Mouse (Mus musculus) embryonic facial prominence, embryonic 12.5 days (tissue): ENCODE results near the gene Ifitm1. TPM values are rescaled to one million over a fixed set of nuclear protein-coding genes. Genes with fewer than 3 reads are reported as not detected.

Experiments
- ATAC-seq: fragments of 200-750 bp; cut with Nextera tagmentation; 2 replicates; pipeline ENCODE4 v1.8.0; 2017; ENCODE audit not compliant: insufficient number of reproducible peaks, insufficient read depth, low FRiP score, low TSS enrichment
- H3K27ac ChIP-seq: fragments of 300-500 bp; sonication (generic); 2 replicates; pipeline ENCODE4 v1.5.1; 2016; ENCODE audit warnings: mild to moderate bottlenecking
- H3K27me3 ChIP-seq: fragments of 300-500 bp; sonication (generic); 2 replicates; pipeline ENCODE4 v1.6.1; 2016; ENCODE audit warnings: mild to moderate bottlenecking, moderate library complexity
- H3K36me3 ChIP-seq: fragments of 300-500 bp; sonication (generic); 2 replicates; pipeline ENCODE4 v1.6.1; 2016; ENCODE audit warnings: mild to moderate bottlenecking
- H3K4me1 ChIP-seq: fragments of 300-500 bp; sonication (generic); 2 replicates; pipeline ENCODE4 v1.6.1; 2016
- H3K4me2 ChIP-seq: fragments of 300-500 bp; sonication (generic); replicated peaks from 2 replicates; pipeline ENCODE4 v1.6.1; 2016; ENCODE audit warnings: mild to moderate bottlenecking, moderate library complexity
- H3K4me3 ChIP-seq: fragments of 300-500 bp; sonication (generic); 2 replicates; pipeline ENCODE4 v1.5.1; 2016; ENCODE audit warnings: mild to moderate bottlenecking
- H3K9ac ChIP-seq: fragments of 300-500 bp; sonication (generic); 2 replicates; pipeline ENCODE4 v1.6.1; 2016; ENCODE audit warnings: mild to moderate bottlenecking, moderate library complexity
- H3K9me3 ChIP-seq: fragments of 300-500 bp; sonication (generic); 2 replicates; pipeline ENCODE4 v1.6.1; 2016; ENCODE audit warnings: mild to moderate bottlenecking, moderate library complexity
- WGBS: fragments of 180-500 bp; shearing (Covaris S2); methylation state at CpG from one replicate; pipeline ENCODE4 v1.1.7; 2016; 5-methylcytosine and 5-hydroxymethylcytosine counted together
- polyA plus RNA-seq: library from polyadenylated mRNA; unstranded; fragments of >200 nt; fragmentation: Nextera tagmentation; extraction: Ambion mirVana; gene quantifications from 2 replicates; pipeline ENCODE4 v1.2.1, GENCODE M21; 2016

The Ifitm1 gene
- 35.5 and 37.6 TPM in 2 replicates for polyA plus RNA-seq

DNA sequence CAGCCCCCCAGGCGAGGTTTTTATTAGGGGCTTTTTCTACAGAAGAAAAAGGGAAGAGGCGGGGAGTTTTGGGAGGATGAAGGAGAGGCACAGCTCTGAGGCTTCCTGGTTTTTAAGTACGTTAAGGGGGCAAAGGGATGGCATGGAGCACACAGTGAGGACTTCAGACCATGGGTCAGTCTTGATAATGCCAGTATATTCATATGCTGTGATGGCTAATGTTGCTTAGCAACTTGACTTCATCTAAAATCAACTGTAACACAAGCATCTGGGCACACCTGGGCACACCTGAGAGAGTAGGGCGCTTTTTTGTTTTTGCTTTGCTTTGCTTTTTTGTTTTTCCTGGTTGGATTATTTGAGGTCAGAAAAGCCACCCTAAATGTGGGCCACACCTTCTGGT, at the start of gene Ifitm1:
Gene Ifitm1, plus strand, starts transcription at position 301 of the 400 bp plus-strand sequence.
- 86% methylated on average over 4 of the region's 4 CpGs for WGBS
- Histone ChIP-seq H3K27ac (peak within 1 kb of the TSS; percentile 42; the same call in 1 of the 2 replicates), H3K4me2 (peak within 1 kb of the TSS; percentile 30; the same call in 1 of the 2 replicates), H3K9me3 (no peaks in the 10 kb centered on the region), H3K27me3 (no peaks in the 10 kb centered on the region), H3K4me3 (no peak within 1 kb of the TSS), H3K4me1 (peaks cover 14% of the 10 kb centered on the region; the same call in 1 of the 2 replicates), H3K36me3 (no peaks in the 10 kb centered on the region), H3K9ac (no peak within 1 kb of the TSS)
- ATAC-seq: no peak

DNA sequence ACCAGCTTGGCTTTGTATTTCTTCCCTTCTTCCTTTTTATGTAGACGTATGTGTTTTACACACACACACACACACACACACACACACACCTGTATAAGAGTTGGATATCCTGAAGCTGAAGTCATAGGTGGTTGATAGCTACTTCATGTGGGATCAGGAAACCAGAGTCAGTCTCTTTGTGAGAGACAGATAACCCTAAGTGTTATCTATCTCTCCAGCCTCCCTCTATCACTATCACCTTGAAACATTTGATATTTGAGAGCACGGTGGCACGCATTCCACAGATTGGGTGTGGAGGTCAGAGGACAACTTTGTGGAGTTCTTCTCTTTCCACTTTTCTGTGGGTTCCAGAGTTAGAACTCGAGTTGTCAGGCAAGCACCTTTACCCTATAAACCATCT, 47.1 kb upstream of the Ifitm1 start:
- peaks cover 64% of the 10 kb centered on the region for H3K27me3 ChIP-seq
- no peak overlapping the region for H3K4me2 ChIP-seq
- ATAC-seq: no peak

DNA sequence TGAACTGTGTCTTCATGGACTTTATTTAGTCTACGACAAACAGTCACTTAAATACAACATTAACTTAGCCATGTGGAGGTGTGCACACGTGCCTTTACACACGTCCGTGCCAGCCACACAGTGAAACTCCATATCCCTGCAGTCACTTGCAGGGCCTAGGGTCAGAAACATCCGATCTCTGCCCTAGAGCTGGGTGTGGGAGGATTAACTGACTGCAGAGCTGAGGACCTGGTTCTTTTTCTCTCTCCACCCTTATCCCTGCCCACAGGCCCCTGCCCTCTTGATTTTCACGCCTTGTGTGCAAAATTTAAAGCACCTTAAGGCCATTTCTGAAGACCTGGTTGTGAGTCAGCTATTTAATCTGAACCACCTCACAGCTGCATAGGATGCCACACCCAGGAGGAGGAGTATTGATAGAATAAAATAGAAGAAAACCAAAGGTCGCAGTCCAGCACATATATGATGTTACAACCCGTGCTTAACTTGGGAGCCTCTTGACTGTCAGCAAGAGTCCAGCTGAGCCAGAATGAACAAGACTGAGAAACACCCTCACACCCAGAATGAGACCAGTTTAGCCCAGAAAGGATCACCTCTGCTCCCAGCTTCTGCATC, 46.5 kb upstream of the Ifitm1 start, which contains the start of gene Nlrp6:
Gene Nlrp6, plus strand, starts transcription at position 485 of the 612 bp plus-strand sequence.
- no peak for ATAC-seq
- 69% methylated on average over 8 of the region's 8 CpGs for WGBS
- Histone ChIP-seq H3K36me3 (no peaks in the 10 kb centered on the region), H3K27me3 (peaks cover 70% of the 10 kb centered on the region), H3K9me3 (no peaks in the 10 kb centered on the region), H3K4me2 (no peak within 1 kb of the TSS), H3K4me3 (no peak within 1 kb of the TSS), H3K4me1 (peaks cover 8% of the 10 kb centered on the region), H3K9ac (no peak within 1 kb of the TSS), H3K27ac (no peak within 1 kb of the TSS)

More for the DNA sequence above, 47.1 kb upstream of the Ifitm1 start:
- Histone ChIP-seq H3K36me3 (no peaks in the 10 kb centered on the region), H3K4me3 (no peak overlapping the region), H3K9me3 (no peaks in the 10 kb centered on the region), H3K27ac (no peak overlapping the region), H3K4me1 (peaks cover 8% of the 10 kb centered on the region), H3K9ac (no peak overlapping the region)
- 64% methylated on average over 4 of the region's 4 CpGs for WGBS

DNA sequence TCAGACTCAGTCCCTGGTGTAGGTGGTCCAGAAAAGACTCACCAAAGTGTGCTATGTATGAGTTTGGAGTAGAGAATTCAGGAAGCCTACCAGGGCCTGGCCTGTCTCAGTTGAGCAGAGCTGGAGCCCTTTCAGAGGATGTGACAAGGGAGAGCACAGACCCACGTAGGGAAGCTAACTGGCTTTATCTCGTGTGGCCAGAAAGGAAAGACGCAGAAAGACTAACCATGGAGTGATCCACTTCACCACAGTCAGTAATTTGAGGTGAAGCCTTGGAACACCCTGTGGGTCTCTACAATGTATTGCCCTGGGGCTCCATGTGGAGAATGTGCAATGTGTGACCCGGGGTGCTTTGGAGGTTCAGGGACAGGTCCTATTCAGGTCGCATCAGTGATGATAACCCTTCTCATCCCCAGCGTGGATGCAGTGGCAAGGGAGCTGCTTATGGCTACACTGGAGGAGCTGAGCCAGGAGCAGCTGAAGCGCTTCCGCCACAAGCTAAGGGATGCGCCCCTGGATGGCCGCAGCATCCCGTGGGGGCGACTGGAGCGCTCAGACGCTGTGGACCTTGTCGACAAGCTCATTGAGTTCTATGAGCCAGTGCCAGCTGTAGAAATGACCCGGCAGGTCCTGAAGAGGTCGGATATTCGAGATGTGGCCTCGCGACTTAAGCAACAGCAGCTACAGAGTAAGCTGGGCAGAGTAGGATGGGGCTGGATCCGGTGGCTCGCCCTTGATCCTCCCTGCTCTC, 45.6 kb upstream of the Ifitm1 start:
- no peaks in the 10 kb centered on the region for H3K9me3 ChIP-seq
- H3K4me1 ChIP-seq: peaks cover 8% of the 10 kb centered on the region
- H3K9ac ChIP-seq: no peak overlapping the region
- H3K27me3 ChIP-seq: peaks cover 71% of the 10 kb centered on the region
- ATAC-seq: 0 out of 2 replicates have a peak, but pooled peaks have one; percentile 10
- H3K27ac ChIP-seq: no peak overlapping the region
- H3K4me3 ChIP-seq: no peak overlapping the region
- WGBS: 26% methylated on average over 22 of the region's 22 CpGs
- H3K4me2 ChIP-seq: 0 out of 2 replicates have a peak overlapping the region, but pooled peaks have one; percentile 61
- no peaks in the 10 kb centered on the region for H3K36me3 ChIP-seq

DNA sequence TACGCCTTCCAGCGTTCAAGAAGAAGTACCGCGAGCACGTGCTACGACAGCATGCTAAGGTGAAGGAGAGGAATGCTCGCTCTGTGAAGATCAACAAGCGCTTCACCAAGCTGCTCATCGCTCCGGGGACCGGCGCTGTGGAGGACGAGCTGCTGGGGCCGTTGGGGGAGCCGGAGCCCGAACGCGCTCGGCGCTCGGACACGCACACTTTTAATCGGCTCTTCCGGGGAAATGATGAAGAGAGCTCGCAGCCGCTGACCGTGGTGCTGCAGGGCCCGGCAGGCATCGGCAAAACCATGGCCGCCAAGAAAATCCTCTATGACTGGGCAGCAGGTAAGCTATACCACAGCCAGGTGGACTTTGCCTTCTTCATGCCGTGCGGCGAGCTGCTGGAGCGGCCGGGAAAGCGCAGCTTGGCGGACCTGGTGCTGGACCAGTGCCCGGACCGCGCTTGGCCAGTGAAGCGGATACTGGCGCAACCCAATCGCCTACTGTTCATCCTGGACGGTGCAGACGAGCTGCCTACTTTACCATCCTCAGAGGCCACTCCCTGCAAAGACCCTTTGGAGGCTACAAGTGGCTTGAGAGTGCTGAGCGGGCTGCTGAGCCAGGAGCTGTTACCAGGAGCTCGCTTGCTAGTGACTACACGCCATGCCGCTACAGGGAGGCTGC, 44.5 kb upstream of the Ifitm1 start:
- Histone ChIP-seq H3K27me3 (peaks cover 74% of the 10 kb centered on the region), H3K36me3 (no peaks in the 10 kb centered on the region), H3K9ac (peak overlapping the region; percentile 6; the same call in 1 of the 2 replicates), H3K4me3 (peak overlapping the region; percentile 33), H3K4me1 (peaks cover 8% of the 10 kb centered on the region), H3K9me3 (no peaks in the 10 kb centered on the region), H3K4me2 (peak overlapping the region; percentile 61), H3K27ac (no peak overlapping the region)
- under 1% methylated on average over 49 of the region's 49 CpGs for WGBS
- peak; percentile 44; the same call in 1 of the 2 replicates for ATAC-seq

- no peak overlapping the region for H3K27ac ChIP-seq
- peaks cover 73% of the 10 kb centered on the region for H3K27me3 ChIP-seq
- ATAC-seq: no peak
- peak overlapping the region; percentile 33 for H3K4me3 ChIP-seq
- no peaks in the 10 kb centered on the region for H3K36me3 ChIP-seq
- H3K4me1 ChIP-seq: peaks cover 8% of the 10 kb centered on the region
- H3K4me2 ChIP-seq: peak overlapping the region; percentile 61
- 20% methylated on average over 30 of the region's 30 CpGs for WGBS
- H3K9me3 ChIP-seq: no peaks in the 10 kb centered on the region
- H3K9ac ChIP-seq: no peak overlapping the region; the same call in 1 of the 2 replicates
Observed at GRCm38 (mm10) chr7:140923070-140923775, 43.8 kb upstream of the Ifitm1 start.

GRCm38 (mm10) chr7:140927181-140927580, 39.8 kb upstream of the Ifitm1 start:
- H3K36me3 ChIP-seq: no peaks in the 10 kb centered on the region
- no peak overlapping the region for H3K27ac ChIP-seq
- 82% methylated on average over 6 of the region's 6 CpGs for WGBS
- H3K4me1 ChIP-seq: peaks cover 7% of the 10 kb centered on the region
- H3K27me3 ChIP-seq: peaks cover 36% of the 10 kb centered on the region
- H3K9ac ChIP-seq: no peak overlapping the region
- H3K4me3 ChIP-seq: no peak overlapping the region
- H3K9me3 ChIP-seq: no peaks in the 10 kb centered on the region
- no peak overlapping the region for H3K4me2 ChIP-seq
- ATAC-seq: no peak

DNA sequence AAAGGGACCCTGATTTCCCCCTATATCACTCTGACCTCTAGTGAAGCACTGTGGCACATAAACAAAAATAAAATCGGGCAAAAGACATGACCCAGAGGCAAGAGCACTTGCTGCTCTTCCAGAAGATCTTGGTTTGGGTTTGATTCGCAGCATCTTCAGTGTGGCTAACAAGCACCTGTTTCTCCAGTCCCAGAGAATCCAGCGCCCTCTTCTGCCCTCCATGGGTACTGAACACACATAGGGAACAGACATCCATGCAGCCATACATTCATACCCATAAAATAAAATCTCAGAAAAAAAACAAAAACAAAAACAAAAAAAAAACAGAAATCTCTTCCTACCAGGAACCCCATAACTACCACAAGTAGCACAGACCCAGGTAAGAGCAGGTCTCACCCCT, 28.6 kb upstream of the Ifitm1 start:
- H3K27me3 ChIP-seq: no peaks in the 10 kb centered on the region
- H3K4me3 ChIP-seq: no peak overlapping the region
- H3K4me2 ChIP-seq: no peak overlapping the region
- H3K9ac ChIP-seq: no peak overlapping the region
- peaks cover 23% of the 10 kb centered on the region for H3K4me1 ChIP-seq
- no peaks in the 10 kb centered on the region for H3K9me3 ChIP-seq
- ATAC-seq: no peak
- 49% methylated on average over 3 of the region's 3 CpGs for WGBS
- H3K36me3 ChIP-seq: no peaks in the 10 kb centered on the region
- no peak overlapping the region for H3K27ac ChIP-seq

GRCm38 (mm10) chr7:140938896-140939295, 28.1 kb upstream of the Ifitm1 start:
- 26% methylated on average over 2 of the region's 2 CpGs for WGBS
- Histone ChIP-seq H3K9ac (no peak overlapping the region), H3K27ac (no peak overlapping the region), H3K4me3 (no peak overlapping the region), H3K36me3 (no peaks in the 10 kb centered on the region), H3K4me2 (no peak overlapping the region), H3K9me3 (no peaks in the 10 kb centered on the region), H3K4me1 (peaks cover 23% of the 10 kb centered on the region), H3K27me3 (no peaks in the 10 kb centered on the region)
- ATAC-seq: no peak

DNA sequence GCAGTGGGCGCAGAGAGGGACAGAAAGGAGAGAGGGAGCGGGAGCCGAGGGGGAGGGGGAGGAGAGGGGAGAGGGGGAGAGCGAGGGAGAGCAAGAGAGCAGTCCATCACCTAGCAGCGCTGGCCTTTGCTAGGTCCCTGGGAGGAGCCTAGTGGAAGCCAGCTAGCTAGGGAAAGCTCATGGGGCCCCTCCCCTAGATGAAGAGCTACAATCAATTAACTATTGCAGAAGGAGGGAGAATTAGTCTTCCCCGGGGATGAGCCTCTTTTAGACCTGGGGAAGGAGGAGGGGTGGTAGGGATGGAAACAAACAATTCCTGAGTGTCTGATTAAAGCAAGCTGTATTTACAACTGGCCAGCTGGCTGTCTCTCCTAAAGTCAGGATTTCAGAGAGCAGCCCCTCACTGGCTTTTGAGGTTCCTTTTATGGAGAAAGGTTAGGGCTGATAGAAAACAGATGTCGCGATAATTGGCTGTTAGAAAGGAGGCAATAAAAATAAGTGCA, 27.3 kb upstream of the Ifitm1 start:
- H3K9me3 ChIP-seq: no peaks in the 10 kb centered on the region
- H3K27me3 ChIP-seq: no peaks in the 10 kb centered on the region
- ATAC-seq: peak; percentile 55; the same call in 1 of the 2 replicates
- peaks cover under 1% of the 10 kb centered on the region; the same call in 1 of the 2 replicates for H3K36me3 ChIP-seq
- H3K4me3 ChIP-seq: no peak overlapping the region
- H3K4me2 ChIP-seq: peak overlapping the region; percentile 29
- peak overlapping the region; percentile 64 for H3K27ac ChIP-seq
- no peak overlapping the region; the same call in 1 of the 2 replicates for H3K9ac ChIP-seq
- WGBS: 5% methylated on average over 7 of the region's 8 CpGs
- peaks cover 23% of the 10 kb centered on the region for H3K4me1 ChIP-seq
